Mouse (Mus musculus) lung, embryonic 14.5 days (tissue): ENCODE measurements at regions not wholly inside any gene's neighbourhood (a gene's known extent, or its start where the extent isn't known, plus 50 kb on each side); places are given as distances from the start of the nearest gene placed in this dataset.

Source experiments
- ATAC-seq: fragments of 200-750 bp; cut with Nextera tagmentation; 2 replicates; pipeline ENCODE4 v1.8.0; 2017; ENCODE audit warnings: mild to moderate bottlenecking, moderate TSS enrichment, moderate library complexity; ENCODE audit not compliant: insufficient read depth
- DNase-seq: peaks from one replicate; pipeline ENCODE4 v3.0.0-alpha.2; 2015
- H3K27ac ChIP-seq: fragments of 300-500 bp; sonication (generic); 2 replicates; pipeline ENCODE4 v1.5.1; 2014; ENCODE audit warnings: low read depth, mild to moderate bottlenecking, moderate library complexity
- H3K27me3 ChIP-seq: fragments of 300-500 bp; sonication (generic); 2 replicates; pipeline ENCODE4 v1.6.1; 2014; ENCODE audit warnings: low read length, control low read depth; ENCODE audit not compliant: insufficient read depth
- H3K36me3 ChIP-seq: fragments of 300-500 bp; sonication (generic); 2 replicates; pipeline ENCODE4 v1.6.1; 2014; ENCODE audit warnings: control low read depth; ENCODE audit not compliant: insufficient read depth
- H3K4me1 ChIP-seq: fragments of 300-500 bp; sonication (generic); 2 replicates; pipeline ENCODE4 v1.6.1; 2014; ENCODE audit warnings: antibody characterized with exemption, control low read depth; ENCODE audit not compliant: insufficient read depth
- H3K4me2 ChIP-seq: fragments of 300-500 bp; sonication (generic); 2 replicates; pipeline ENCODE4 v1.6.1; 2014; ENCODE audit warnings: mild to moderate bottlenecking
- H3K4me3 ChIP-seq: fragments of 300-500 bp; sonication (generic); 2 replicates; pipeline ENCODE4 v1.5.1; 2014; ENCODE audit warnings: low read depth, low read length
- H3K9ac ChIP-seq: fragments of 300-500 bp; sonication (generic); 2 replicates; pipeline ENCODE4 v1.6.1; 2014
- H3K9me3 ChIP-seq: fragments of 300-500 bp; sonication (generic); 2 replicates; pipeline ENCODE4 v1.6.1; 2016; ENCODE audit warnings: low read depth, low read length, control low read depth
- CTCF ChIP-seq: IDR thresholded peaks from 2 replicates; pipeline ENCODE4 v1.5.1; 2016; ENCODE audit warnings: antibody characterized with exemption, low read depth
- WGBS: fragments of 180-500 bp; shearing (Covaris S2); extraction: QIAGEN DNeasy Blood & Tissue Kit; methylation state at CpG from one replicate; pipeline ENCODE4 v1.1.7; 2014; 5-methylcytosine and 5-hydroxymethylcytosine counted together

DNA sequence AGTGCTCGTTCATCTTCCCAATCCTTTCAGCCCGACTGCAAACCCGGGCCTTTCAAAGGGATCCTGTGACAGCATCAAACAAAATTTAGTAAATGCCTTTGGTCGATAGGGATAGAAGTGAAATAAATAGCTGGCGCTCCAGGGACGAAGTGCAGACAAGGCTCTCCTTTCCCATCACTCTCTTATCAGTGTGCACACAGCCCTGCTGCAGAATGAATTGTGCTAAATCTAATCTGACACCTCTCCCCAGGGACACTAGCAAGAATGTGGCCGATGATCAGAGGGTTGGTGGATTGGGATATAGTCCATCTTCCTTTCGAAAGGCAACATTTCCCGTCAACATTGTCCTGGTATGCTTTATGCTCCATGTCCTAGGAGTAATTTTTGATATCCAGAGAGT is 1372.9 kb upstream of the Tenm4 start:
- Histone ChIP-seq H3K4me2 (no peak overlapping the region), H3K9me3 (no peaks in the 10 kb centered on the region), H3K4me3 (no peak overlapping the region), H3K27me3 (no peaks in the 10 kb centered on the region), H3K9ac (no peak overlapping the region), H3K36me3 (no peaks in the 10 kb centered on the region), H3K27ac (no peak overlapping the region), H3K4me1 (no peaks in the 10 kb centered on the region)
- DNase-seq: no peak
- TF ChIP-seq CTCF: no peak
- ATAC-seq: no peak
- 22% methylated on average over 9 of the region's 9 CpGs for WGBS

DNA sequence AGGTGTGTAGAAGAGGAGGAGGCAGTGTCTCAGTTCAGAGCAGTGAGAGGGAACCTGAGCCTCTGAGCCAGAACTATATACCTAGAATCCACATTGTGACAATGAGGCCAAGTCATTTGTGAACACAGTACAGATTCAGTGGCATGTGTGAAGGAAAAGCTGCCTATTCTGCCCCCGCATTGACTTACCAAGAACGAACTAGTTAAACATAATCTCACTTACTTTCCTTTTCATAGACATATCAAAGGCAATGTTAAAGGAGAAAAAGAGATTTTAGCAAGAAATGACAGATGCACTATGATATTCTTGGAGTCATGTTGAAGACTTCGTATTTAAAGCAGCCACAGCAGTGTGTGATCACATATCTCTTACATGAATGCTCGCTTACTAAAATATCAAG is 1329.8 kb upstream of the Tenm4 start:
- Histone ChIP-seq H3K27me3 (no peaks in the 10 kb centered on the region), H3K9me3 (no peaks in the 10 kb centered on the region), H3K4me1 (no peaks in the 10 kb centered on the region), H3K27ac (no peak overlapping the region), H3K4me2 (no peak overlapping the region), H3K36me3 (no peaks in the 10 kb centered on the region), H3K4me3 (no peak overlapping the region), H3K9ac (no peak overlapping the region)
- 87% methylated on average over 4 of the region's 4 CpGs for WGBS
- ATAC-seq (no peak), DNase-seq (no peak)
- TF ChIP-seq CTCF: no peak

DNA sequence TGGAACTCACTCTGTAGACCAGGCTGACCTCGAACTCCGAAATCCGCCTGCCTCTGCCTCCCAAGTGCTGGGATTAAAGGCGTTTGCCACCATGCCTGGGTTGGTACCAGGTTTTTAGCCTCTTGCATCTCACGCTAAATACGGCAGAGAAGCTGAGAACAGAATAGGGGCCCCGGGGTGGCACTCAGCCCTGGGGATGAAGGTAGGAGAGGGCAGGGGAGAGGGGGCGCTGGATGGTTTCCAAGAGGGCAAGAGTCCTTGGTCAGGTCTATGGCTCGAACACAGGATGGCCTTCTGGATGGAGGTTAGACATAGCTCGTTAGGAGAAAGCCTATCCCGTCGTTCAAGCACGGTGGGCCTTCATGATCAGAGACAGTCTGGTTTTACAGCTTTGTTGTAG is 1319.7 kb upstream of the Tenm4 start:
- no peak for ATAC-seq
- WGBS: 92% methylated on average over 13 of the region's 13 CpGs
- no peaks in the 10 kb centered on the region for H3K36me3 ChIP-seq
- H3K4me1 ChIP-seq: no peaks in the 10 kb centered on the region
- no peak for DNase-seq
- no peak overlapping the region for H3K4me3 ChIP-seq
- H3K27me3 ChIP-seq: no peaks in the 10 kb centered on the region
- no peak overlapping the region for H3K27ac ChIP-seq
- H3K9me3 ChIP-seq: no peaks in the 10 kb centered on the region
- H3K4me2 ChIP-seq: no peak overlapping the region
- no peak for TF ChIP-seq CTCF
- H3K9ac ChIP-seq: no peak overlapping the region

DNA sequence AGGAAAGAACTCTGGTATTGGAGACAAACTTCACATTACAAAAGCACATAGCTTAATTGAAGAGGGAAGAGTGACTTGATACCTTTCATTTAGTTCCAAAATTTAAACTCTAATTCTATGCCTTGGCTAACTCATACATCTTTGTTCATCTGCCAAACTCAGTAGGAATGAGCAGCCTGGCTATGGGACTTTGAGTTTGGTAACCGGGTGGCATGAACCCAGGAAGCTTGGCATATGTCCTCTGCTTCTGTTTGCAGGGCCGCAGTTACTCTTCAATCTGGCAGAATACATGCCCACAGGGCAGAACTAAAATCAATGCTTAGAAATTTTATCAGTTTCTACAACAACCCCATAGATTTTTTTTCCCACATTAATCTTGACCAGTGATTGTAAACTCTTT is 1314.4 kb upstream of the Tenm4 start:
- Histone ChIP-seq H3K27me3 (no peaks in the 10 kb centered on the region), H3K9me3 (no peaks in the 10 kb centered on the region), H3K27ac (no peak overlapping the region), H3K4me2 (no peak overlapping the region), H3K9ac (no peak overlapping the region), H3K4me1 (no peaks in the 10 kb centered on the region), H3K4me3 (no peak overlapping the region), H3K36me3 (no peaks in the 10 kb centered on the region)
- 91% methylated on average over 2 of the region's 2 CpGs for WGBS
- no peak for DNase-seq
- no peak for TF ChIP-seq CTCF
- ATAC-seq: no peak

DNA sequence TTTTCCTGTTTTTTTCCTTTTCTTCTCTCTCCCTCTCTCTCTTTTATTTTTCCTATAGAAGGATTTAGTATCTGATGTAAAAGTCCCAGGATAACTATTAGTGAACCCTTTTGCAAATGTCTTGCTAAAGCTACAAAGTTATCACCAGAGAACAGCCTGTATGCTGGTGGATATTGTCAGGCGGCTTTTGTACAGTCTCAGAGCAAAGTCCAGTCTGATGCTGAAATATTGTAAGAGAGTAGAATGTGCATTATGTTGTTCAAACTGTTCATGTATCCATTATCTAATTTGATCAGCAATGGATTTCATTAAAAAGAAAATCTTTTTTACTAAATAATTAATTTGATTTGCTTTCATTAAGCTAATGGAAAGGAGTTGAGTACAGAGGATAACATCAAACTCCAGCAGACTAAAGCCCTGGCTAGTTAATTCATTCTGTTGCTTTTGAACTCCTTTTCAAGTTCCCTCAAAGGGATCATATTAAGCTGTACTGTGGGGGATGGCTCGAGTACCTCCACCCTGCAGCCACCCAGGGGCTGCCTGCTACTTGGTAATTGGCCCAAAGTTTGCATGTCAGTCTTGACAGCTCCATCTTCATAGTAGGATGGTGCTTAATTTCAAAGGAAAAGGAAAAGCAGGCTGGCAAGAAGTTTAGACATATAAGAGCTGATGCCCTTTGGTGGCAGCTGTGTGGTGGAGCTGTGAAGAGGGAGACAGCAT is 1280.2 kb upstream of the Tenm4 start:
- Histone ChIP-seq H3K9me3 (no peaks in the 10 kb centered on the region), H3K4me3 (no peak overlapping the region), H3K27me3 (no peaks in the 10 kb centered on the region), H3K4me1 (no peaks in the 10 kb centered on the region), H3K4me2 (no peak overlapping the region), H3K36me3 (no peaks in the 10 kb centered on the region), H3K27ac (no peak overlapping the region), H3K9ac (no peak overlapping the region)
- 63% methylated on average over 2 of the region's 2 CpGs for WGBS
- DNase-seq (no peak), ATAC-seq (no peak)
- TF ChIP-seq CTCF: no peak

DNA sequence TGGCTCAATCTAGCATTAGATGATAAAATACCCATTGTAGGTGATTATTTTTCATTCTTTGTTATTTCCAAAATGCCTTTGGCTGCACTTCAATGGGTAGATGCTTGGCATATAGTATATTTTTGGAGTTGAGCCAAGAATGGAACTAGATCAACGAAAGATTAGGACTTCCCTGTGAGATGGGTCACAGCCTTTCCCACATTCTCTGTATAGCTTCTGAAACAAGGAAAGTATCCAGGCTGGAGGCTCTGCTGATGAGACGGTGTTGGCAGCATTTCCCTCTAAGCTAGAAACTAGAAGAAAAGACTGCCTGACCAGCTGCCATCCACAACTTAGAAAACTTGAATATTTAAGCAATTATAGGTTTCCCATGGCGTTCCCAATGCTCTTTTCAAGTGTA is 1273.0 kb upstream of the Tenm4 start:
- no peak overlapping the region for H3K4me3 ChIP-seq
- 53% methylated on average over 3 of the region's 3 CpGs for WGBS
- no peak overlapping the region for H3K27ac ChIP-seq
- no peak overlapping the region for H3K4me2 ChIP-seq
- H3K4me1 ChIP-seq: no peaks in the 10 kb centered on the region
- no peak for TF ChIP-seq CTCF
- no peak for ATAC-seq
- H3K9ac ChIP-seq: no peak overlapping the region
- peak; percentile 1 for DNase-seq
- H3K9me3 ChIP-seq: no peaks in the 10 kb centered on the region
- H3K27me3 ChIP-seq: no peaks in the 10 kb centered on the region
- no peaks in the 10 kb centered on the region for H3K36me3 ChIP-seq

DNA sequence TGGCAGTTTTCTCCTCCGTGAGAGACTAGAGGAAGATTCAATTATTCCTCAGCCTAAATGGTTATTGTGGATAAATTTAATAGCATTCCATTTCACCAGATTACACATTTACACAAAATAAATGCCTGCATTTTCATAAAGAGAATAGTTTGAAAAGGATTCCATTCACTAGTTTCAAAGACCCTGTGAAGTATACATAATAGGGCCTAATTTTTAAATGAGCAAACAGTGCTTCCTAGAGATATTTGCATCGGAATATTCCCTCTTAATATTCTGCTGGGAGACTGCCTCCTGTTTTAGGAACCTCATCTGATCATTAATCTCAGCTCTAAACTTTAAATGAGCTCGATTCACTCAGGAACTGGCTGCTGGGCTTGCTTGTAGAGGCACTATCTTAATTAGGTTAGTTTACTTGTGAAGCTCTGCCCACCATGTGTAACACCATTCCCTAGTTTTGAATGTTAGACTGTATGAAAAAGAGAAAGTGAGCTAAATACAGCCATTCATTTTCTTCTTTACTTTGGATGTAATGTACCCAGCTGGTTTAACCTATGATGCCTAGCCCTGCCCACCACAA is 1244.4 kb upstream of the Tenm4 start:
- WGBS: 70% methylated on average over 3 of the region's 3 CpGs

More for the DNA sequence above, 1244.4 kb upstream of the Tenm4 start:
- DNase-seq (no peak), ATAC-seq (no peak)
- H3K27ac ChIP-seq: no peak overlapping the region
- no peaks in the 10 kb centered on the region for H3K9me3 ChIP-seq
- no peaks in the 10 kb centered on the region for H3K27me3 ChIP-seq
- H3K4me1 ChIP-seq: no peaks in the 10 kb centered on the region
- no peak for TF ChIP-seq CTCF
- H3K36me3 ChIP-seq: no peaks in the 10 kb centered on the region
- H3K4me3 ChIP-seq: no peak overlapping the region
- H3K4me2 ChIP-seq: no peak overlapping the region
- H3K9ac ChIP-seq: no peak overlapping the region
